Mouse (Mus musculus): ENCODE measurements around the gene Wnt3. TPM values are rescaled to one million over a fixed set of nuclear protein-coding genes. Genes with fewer than 3 reads are reported as not detected.

The Wnt3 gene
- polyA plus RNA-seq, 1 experiment from 2014 or later = not detected

- Histone ChIP-seq H3K4me2 (replicated peaks; ENCODE audit: low read depth, low read length) (no peak overlapping the region), H3K4me1 (ENCODE audit: control insufficient read depth, insufficient read depth, low read length) (no peaks in the 10 kb centered on the region), H3K4me3 (ENCODE audit: low read length) (no peak overlapping the region), H3K27ac (ENCODE audit: low read depth, low read length) (no peak overlapping the region), H3K9me3 (ENCODE audit: control insufficient read depth, low read length) (no peaks in the 10 kb centered on the region), H3K27me3 (ENCODE audit: control insufficient read depth, insufficient read depth, low read length) (no peaks in the 10 kb centered on the region), H3K36me3 (ENCODE audit: control insufficient read depth, insufficient read depth, low read length) (no peaks in the 10 kb centered on the region), H3K9ac (ENCODE audit: low read depth, low read length) (no peak overlapping the region)
- no peak for ATAC-seq (ENCODE audit: low FRiP score, low TSS enrichment)
- 83% methylated on average over 11 of the region's 11 CpGs for WGBS
Measured at GRCm38 (mm10) chr11:103848287-103848686, 74.3 kb downstream of the Wnt3 start.

- Histone ChIP-seq H3K27me3 (ENCODE audit: control insufficient read depth, insufficient read depth, low read length) (no peaks in the 10 kb centered on the region), H3K36me3 (ENCODE audit: control insufficient read depth, insufficient read depth, low read length) (peaks cover 3% of the 10 kb centered on the region; the same call in 1 of the 2 replicates)
- whole genome bisulfite sequencing = 59% methylated on average over 16 of the region's 16 CpGs
Measured at GRCm38 (mm10) chr11:103852590-103853283, 78.8 kb downstream of the Wnt3 start.

GRCm38 (mm10) chr11:103853284-103853920 lies 79.5 kb downstream of the Wnt3 start:
- H3K4me1 ChIP-seq (ENCODE audit: control insufficient read depth, insufficient read depth, low read length) = no peaks in the 10 kb centered on the region
- ATAC-seq (ENCODE audit: low FRiP score, low TSS enrichment) = no peak
- WGBS = 51% methylated on average over 10 of the region's 10 CpGs
- H3K27ac ChIP-seq (ENCODE audit: low read depth, low read length) = no peak overlapping the region
- no peaks in the 10 kb centered on the region for H3K27me3 ChIP-seq (ENCODE audit: control insufficient read depth, insufficient read depth, low read length)
- peaks cover 5% of the 10 kb centered on the region for H3K36me3 ChIP-seq (ENCODE audit: control insufficient read depth, insufficient read depth, low read length)
- no peak overlapping the region for H3K4me2 ChIP-seq (replicated peaks; ENCODE audit: low read depth, low read length)
- H3K4me3 ChIP-seq (ENCODE audit: low read length) = no peak overlapping the region
- H3K9me3 ChIP-seq (ENCODE audit: control insufficient read depth, low read length) = no peaks in the 10 kb centered on the region
- H3K9ac ChIP-seq (ENCODE audit: low read depth, low read length) = no peak overlapping the region

More at GRCm38 (mm10) chr11:103852590-103853283, 78.8 kb downstream of the Wnt3 start:
- H3K9ac ChIP-seq (ENCODE audit: low read depth, low read length) = no peak overlapping the region
- H3K9me3 ChIP-seq (ENCODE audit: control insufficient read depth, low read length) = no peaks in the 10 kb centered on the region
- no peak overlapping the region for H3K4me3 ChIP-seq (ENCODE audit: low read length)
- ATAC-seq (ENCODE audit: low FRiP score, low TSS enrichment) = no peak
- no peaks in the 10 kb centered on the region for H3K4me1 ChIP-seq (ENCODE audit: control insufficient read depth, insufficient read depth, low read length)
- no peak overlapping the region for H3K27ac ChIP-seq (ENCODE audit: low read depth, low read length)
- H3K4me2 ChIP-seq (replicated peaks; ENCODE audit: low read depth, low read length) = no peak overlapping the region

- Histone ChIP-seq H3K9ac (ENCODE audit: low read depth, low read length) (no peak overlapping the region), H3K27me3 (ENCODE audit: control insufficient read depth, insufficient read depth, low read length) (no peaks in the 10 kb centered on the region), H3K4me1 (ENCODE audit: control insufficient read depth, insufficient read depth, low read length) (no peaks in the 10 kb centered on the region), H3K36me3 (ENCODE audit: control insufficient read depth, insufficient read depth, low read length) (peaks cover 11% of the 10 kb centered on the region), H3K9me3 (ENCODE audit: control insufficient read depth, low read length) (no peaks in the 10 kb centered on the region), H3K4me2 (replicated peaks; ENCODE audit: low read depth, low read length) (no peak overlapping the region), H3K4me3 (ENCODE audit: low read length) (no peak overlapping the region), H3K27ac (ENCODE audit: low read depth, low read length) (no peak overlapping the region)
- ATAC-seq (ENCODE audit: low FRiP score, low TSS enrichment) = no peak
- WGBS = 58% methylated on average over 9 of the region's 9 CpGs
Measured at GRCm38 (mm10) chr11:103854294-103854693, 80.3 kb downstream of the Wnt3 start.

GRCm38 (mm10) chr11:103856641-103857040 lies 82.7 kb downstream of the Wnt3 start:
- Histone ChIP-seq H3K4me2 (replicated peaks; ENCODE audit: low read depth, low read length) (no peak overlapping the region), H3K27me3 (ENCODE audit: control insufficient read depth, insufficient read depth, low read length) (no peaks in the 10 kb centered on the region), H3K36me3 (ENCODE audit: control insufficient read depth, insufficient read depth, low read length) (peaks cover 14% of the 10 kb centered on the region), H3K27ac (ENCODE audit: low read depth, low read length) (no peak overlapping the region), H3K9ac (ENCODE audit: low read depth, low read length) (no peak overlapping the region), H3K9me3 (ENCODE audit: control insufficient read depth, low read length) (no peaks in the 10 kb centered on the region), H3K4me3 (ENCODE audit: low read length) (no peak overlapping the region), H3K4me1 (ENCODE audit: control insufficient read depth, insufficient read depth, low read length) (no peaks in the 10 kb centered on the region)
- ATAC-seq (ENCODE audit: low FRiP score, low TSS enrichment) = no peak
- WGBS = 94% methylated on average over 7 of the region's 7 CpGs

GRCm38 (mm10) chr11:103858760-103859159 lies 84.8 kb downstream of the Wnt3 start:
- Histone ChIP-seq H3K36me3 (ENCODE audit: control insufficient read depth, insufficient read depth, low read length) (peaks cover 20% of the 10 kb centered on the region), H3K4me3 (ENCODE audit: low read length) (no peak overlapping the region), H3K27ac (ENCODE audit: low read depth, low read length) (no peak overlapping the region), H3K4me2 (replicated peaks; ENCODE audit: low read depth, low read length) (no peak overlapping the region), H3K4me1 (ENCODE audit: control insufficient read depth, insufficient read depth, low read length) (no peaks in the 10 kb centered on the region), H3K27me3 (ENCODE audit: control insufficient read depth, insufficient read depth, low read length) (no peaks in the 10 kb centered on the region), H3K9ac (ENCODE audit: low read depth, low read length) (no peak overlapping the region), H3K9me3 (ENCODE audit: control insufficient read depth, low read length) (no peaks in the 10 kb centered on the region)
- 65% methylated on average over 5 of the region's 5 CpGs for WGBS
- no peak for ATAC-seq (ENCODE audit: low FRiP score, low TSS enrichment)

- 86% methylated on average over 4 of the region's 4 CpGs for WGBS
- H3K4me2 ChIP-seq (replicated peaks; ENCODE audit: low read depth, low read length) = no peak overlapping the region
- no peaks in the 10 kb centered on the region for H3K27me3 ChIP-seq (ENCODE audit: control insufficient read depth, insufficient read depth, low read length)
- no peak overlapping the region for H3K4me3 ChIP-seq (ENCODE audit: low read length)
- H3K36me3 ChIP-seq (ENCODE audit: control insufficient read depth, insufficient read depth, low read length) = peaks cover 24% of the 10 kb centered on the region
- no peaks in the 10 kb centered on the region for H3K9me3 ChIP-seq (ENCODE audit: control insufficient read depth, low read length)
- no peak for ATAC-seq (ENCODE audit: low FRiP score, low TSS enrichment)
- H3K27ac ChIP-seq (ENCODE audit: low read depth, low read length) = no peak overlapping the region
- no peak overlapping the region for H3K9ac ChIP-seq (ENCODE audit: low read depth, low read length)
- no peaks in the 10 kb centered on the region for H3K4me1 ChIP-seq (ENCODE audit: control insufficient read depth, insufficient read depth, low read length)
Measured at GRCm38 (mm10) chr11:103859933-103860610, 86.1 kb downstream of the Wnt3 start.

GRCm38 (mm10) chr11:103862951-103863350 lies 89.0 kb downstream of the Wnt3 start:
- H3K4me3 ChIP-seq (ENCODE audit: low read length) = no peak overlapping the region
- H3K27ac ChIP-seq (ENCODE audit: low read depth, low read length) = no peak overlapping the region
- no peaks in the 10 kb centered on the region for H3K4me1 ChIP-seq (ENCODE audit: control insufficient read depth, insufficient read depth, low read length)
- H3K9me3 ChIP-seq (ENCODE audit: control insufficient read depth, low read length) = no peaks in the 10 kb centered on the region
- no peak overlapping the region for H3K4me2 ChIP-seq (replicated peaks; ENCODE audit: low read depth, low read length)
- H3K27me3 ChIP-seq (ENCODE audit: control insufficient read depth, insufficient read depth, low read length) = no peaks in the 10 kb centered on the region
- no peak for ATAC-seq (ENCODE audit: low FRiP score, low TSS enrichment)
- no peak overlapping the region for H3K9ac ChIP-seq (ENCODE audit: low read depth, low read length)
- 69% methylated on average over 8 of the region's 8 CpGs for WGBS
- peaks cover 21% of the 10 kb centered on the region for H3K36me3 ChIP-seq (ENCODE audit: control insufficient read depth, insufficient read depth, low read length)

- H3K4me2 ChIP-seq (replicated peaks; ENCODE audit: low read depth, low read length) = no peak overlapping the region
- ATAC-seq (ENCODE audit: low FRiP score, low TSS enrichment) = no peak
- H3K4me3 ChIP-seq (ENCODE audit: low read length) = no peak overlapping the region
- H3K27ac ChIP-seq (ENCODE audit: low read depth, low read length) = no peak overlapping the region
- peaks cover 14% of the 10 kb centered on the region for H3K36me3 ChIP-seq (ENCODE audit: control insufficient read depth, insufficient read depth, low read length)
- H3K9ac ChIP-seq (ENCODE audit: low read depth, low read length) = no peak overlapping the region
- no peaks in the 10 kb centered on the region for H3K27me3 ChIP-seq (ENCODE audit: control insufficient read depth, insufficient read depth, low read length)
- H3K4me1 ChIP-seq (ENCODE audit: control insufficient read depth, insufficient read depth, low read length) = no peaks in the 10 kb centered on the region
- 97% methylated on average over 4 of the region's 4 CpGs for WGBS
- no peaks in the 10 kb centered on the region for H3K9me3 ChIP-seq (ENCODE audit: control insufficient read depth, low read length)
Measured at GRCm38 (mm10) chr11:103864486-103864885, 90.5 kb downstream of the Wnt3 start.
